Mouse (Mus musculus) stomach, embryonic 15.5 days (tissue): ENCODE measurements around the gene Tacc2. TPM values are rescaled to one million over a fixed set of nuclear protein-coding genes. Genes with fewer than 3 reads are reported as not detected.

Experiments used
- polyA plus RNA-seq: library from polyadenylated mRNA; unstranded; fragments of >200 nt; fragmentation: Nextera tagmentation; extraction: Ambion mirVana; gene quantifications from 2 replicates; pipeline ENCODE4 v1.2.1, GENCODE M21; 2015

Tacc2 gene
- polyA plus RNA-seq, 1 experiment from 2014 or later: 21.4 TPM

Other genes starting within 250 kb of the Tacc2 start
- gene Ate1, start 57.1 kb upstream of the Tacc2 start, polyA plus RNA-seq: 58.0 and 59.2 TPM in 2 replicates
- 149 and 151 TPM in 2 replicates for gene Nsmce4a, start 4.3 kb upstream of the Tacc2 start, polyA plus RNA-seq
- gene Btbd16, start 196.6 kb downstream of the Tacc2 start, polyA plus RNA-seq: 0.15 and 0.18 TPM in 2 replicates